Mouse (Mus musculus) midbrain, embryonic 16.5 days (tissue): Measurements from ENCODE around the gene Sh2d3c. TPM values are rescaled to one million over a fixed set of nuclear protein-coding genes. Genes with fewer than 3 reads are reported as not detected.

Experiments used
- ATAC-seq: fragments of 200-750 bp; cut with Nextera tagmentation; 2 replicates; pipeline ENCODE4 v1.8.0; 2017; ENCODE audit warnings: moderate TSS enrichment
- H3K27ac ChIP-seq: fragments of 300-500 bp; sonication (generic); 2 replicates; pipeline ENCODE4 v1.5.1; 2014; ENCODE audit warnings: mild to moderate bottlenecking, low read length, mixed read lengths
- H3K27me3 ChIP-seq: fragments of 300-500 bp; sonication (generic); 2 replicates; pipeline ENCODE4 v1.6.1; 2014; ENCODE audit warnings: low read depth, low read length, mixed read lengths; ENCODE audit not compliant: control insufficient read depth, insufficient read depth
- H3K36me3 ChIP-seq: fragments of 300-500 bp; sonication (generic); 2 replicates; pipeline ENCODE4 v1.6.1; 2014; ENCODE audit warnings: mild to moderate bottlenecking, low read length, moderate library complexity, mixed read lengths; ENCODE audit not compliant: control insufficient read depth, insufficient read depth
- H3K4me1 ChIP-seq: fragments of 300-500 bp; sonication (generic); 2 replicates; pipeline ENCODE4 v1.6.1; 2014; ENCODE audit warnings: mild to moderate bottlenecking, low read length, mixed read lengths; ENCODE audit not compliant: control insufficient read depth, insufficient read depth
- H3K4me2 ChIP-seq: fragments of 300-500 bp; sonication (generic); 2 replicates; pipeline ENCODE4 v1.6.1; 2014; ENCODE audit warnings: mild to moderate bottlenecking, low read length, mixed read lengths
- H3K4me3 ChIP-seq: fragments of 300-500 bp; sonication (generic); 2 replicates; pipeline ENCODE4 v1.5.1; 2014; ENCODE audit warnings: low read depth, mild to moderate bottlenecking, low read length, moderate library complexity, mixed read lengths
- H3K9ac ChIP-seq: fragments of 300-500 bp; sonication (generic); 2 replicates; pipeline ENCODE4 v1.6.1; 2014; ENCODE audit warnings: low read depth, low read length, mixed read lengths
- H3K9me3 ChIP-seq: fragments of 300-500 bp; sonication (generic); replicated peaks from 2 replicates; pipeline ENCODE4 v1.6.1; 2014; ENCODE audit warnings: mild to moderate bottlenecking, low read length, mixed read lengths; ENCODE audit not compliant: control insufficient read depth, poor library complexity, severe bottlenecking
- WGBS: fragments of 180-500 bp; shearing (Covaris S2); extraction: QIAGEN DNeasy Blood & Tissue Kit; methylation state at CpG from one replicate; pipeline ENCODE4 v1.1.7; 2014; 5-methylcytosine and 5-hydroxymethylcytosine counted together
- polyA plus RNA-seq: library from polyadenylated mRNA; unstranded; fragments of >200 nt; fragmentation: Nextera tagmentation; extraction: Ambion mirVana; gene quantifications from 2 replicates; pipeline ENCODE4 v1.2.1, GENCODE M21; 2015

Gene Sh2d3c
- polyA plus RNA-seq, 1 experiment from 2014 or later: 59.3 TPM

DNA sequence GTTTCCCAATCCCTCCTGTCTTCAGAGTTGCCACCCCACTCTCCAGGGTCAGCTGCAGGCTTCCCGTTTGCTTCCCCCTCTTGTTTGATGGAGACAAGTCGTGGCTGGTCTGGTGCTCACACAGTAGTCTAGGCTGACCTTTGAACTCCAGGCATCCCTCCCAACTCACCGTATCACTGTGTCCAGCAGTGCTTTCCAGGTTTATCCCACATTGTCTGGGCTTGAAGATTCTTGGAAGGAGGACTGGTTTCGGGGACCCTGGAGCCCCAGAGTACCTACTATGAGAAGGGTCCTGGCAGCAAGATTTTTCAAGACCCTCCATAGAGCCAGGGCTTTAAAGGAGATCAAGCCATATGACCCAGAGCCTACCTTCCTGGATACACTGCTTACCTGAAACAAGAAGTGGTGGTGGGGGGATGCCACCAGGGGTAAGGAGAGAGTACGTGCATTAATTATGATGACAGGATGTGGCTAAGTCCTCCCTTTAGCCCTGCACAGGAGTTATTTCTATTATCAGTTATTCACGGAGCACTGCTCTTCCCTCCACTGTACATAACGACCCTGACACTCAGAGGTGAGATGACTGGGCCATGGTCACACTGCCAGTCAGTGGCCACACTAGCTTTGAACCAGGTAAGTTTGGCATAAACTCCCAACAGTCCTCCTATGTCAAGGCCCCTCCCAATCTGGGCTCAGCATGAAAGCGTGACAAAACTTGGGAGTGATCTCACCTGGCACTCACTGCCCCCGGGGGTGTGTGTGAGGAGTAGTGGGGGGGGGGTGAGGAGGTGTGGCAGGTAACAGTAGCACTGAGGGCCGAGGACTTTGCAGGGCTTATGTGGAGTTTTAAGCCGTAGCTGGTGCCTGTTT lies 6.5 kb upstream of the Sh2d3c start:
- ATAC-seq: no peak
- Histone ChIP-seq H3K36me3 (peaks cover 10% of the 10 kb centered on the region), H3K27ac (peak overlapping the region; percentile 100), H3K4me1 (peaks cover 18% of the 10 kb centered on the region), H3K9ac (peak overlapping the region; percentile 86), H3K9me3 (no peaks in the 10 kb centered on the region), H3K27me3 (no peaks in the 10 kb centered on the region), H3K4me2 (peak overlapping the region; percentile 99), H3K4me3 (no peak overlapping the region; the same call in 1 of the 2 replicates)
- 64% methylated on average over 11 of the region's 11 CpGs for WGBS

DNA sequence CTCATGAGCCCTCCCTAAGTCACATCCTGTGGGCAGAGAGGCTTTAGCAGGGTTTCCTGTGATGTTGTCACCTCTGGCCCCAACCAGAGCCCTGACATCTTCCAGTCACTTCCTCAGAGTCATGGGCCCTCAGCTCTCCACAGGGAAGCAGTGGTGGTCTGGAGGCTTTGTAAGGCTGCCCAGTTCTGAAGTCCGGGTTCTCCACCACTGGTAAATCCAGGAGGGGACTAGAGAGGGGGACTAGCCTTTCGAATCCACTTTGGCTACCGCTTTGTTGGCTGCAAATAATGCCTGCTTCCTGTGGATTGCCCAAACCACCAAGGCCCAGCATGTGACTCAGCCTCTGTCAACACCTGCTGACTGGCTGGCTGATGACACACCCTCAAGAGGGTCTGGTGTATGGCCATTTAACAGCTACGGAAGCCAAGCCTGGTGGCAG lies 5.8 kb upstream of the Sh2d3c start:
- Histone ChIP-seq H3K36me3 (0 out of 2 replicates have a peak, but pooled peaks cover 3% of the 10 kb centered on the region), H3K4me3 (no peak overlapping the region), H3K27me3 (no peaks in the 10 kb centered on the region), H3K27ac (no peak overlapping the region), H3K4me1 (peaks cover 18% of the 10 kb centered on the region), H3K4me2 (no peak overlapping the region), H3K9me3 (no peaks in the 10 kb centered on the region), H3K9ac (no peak overlapping the region)
- 61% methylated on average over 4 of the region's 4 CpGs for WGBS
- ATAC-seq: no peak

DNA sequence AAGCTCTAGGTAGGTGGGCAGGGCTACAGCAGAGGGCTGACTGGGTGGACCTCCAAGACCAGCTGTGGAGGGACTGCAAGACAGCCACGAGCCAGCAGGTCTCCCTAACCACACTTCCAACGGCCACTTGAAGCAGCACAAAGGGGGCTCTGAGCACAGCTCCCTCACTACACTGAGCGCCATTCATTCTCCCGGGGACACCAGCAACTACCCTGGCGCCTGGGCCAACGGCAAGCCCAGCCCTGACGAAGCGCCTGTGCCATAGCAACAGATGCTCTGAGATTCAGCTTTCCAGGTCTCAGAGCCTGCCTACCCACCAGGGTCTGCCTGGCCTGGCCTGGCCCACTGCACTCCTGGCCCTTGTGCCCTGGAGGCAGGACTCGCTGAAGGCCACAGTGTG lies 2.1 kb upstream of the Sh2d3c start:
- H3K9ac ChIP-seq: no peak overlapping the region
- no peaks in the 10 kb centered on the region for H3K27me3 ChIP-seq
- 44% methylated on average over 9 of the region's 9 CpGs for WGBS
- no peak overlapping the region for H3K27ac ChIP-seq
- H3K4me2 ChIP-seq: no peak overlapping the region
- H3K4me3 ChIP-seq: no peak overlapping the region
- no peaks in the 10 kb centered on the region for H3K9me3 ChIP-seq
- no peak for ATAC-seq
- no peaks in the 10 kb centered on the region for H3K36me3 ChIP-seq
- H3K4me1 ChIP-seq: peaks cover 6% of the 10 kb centered on the region

DNA sequence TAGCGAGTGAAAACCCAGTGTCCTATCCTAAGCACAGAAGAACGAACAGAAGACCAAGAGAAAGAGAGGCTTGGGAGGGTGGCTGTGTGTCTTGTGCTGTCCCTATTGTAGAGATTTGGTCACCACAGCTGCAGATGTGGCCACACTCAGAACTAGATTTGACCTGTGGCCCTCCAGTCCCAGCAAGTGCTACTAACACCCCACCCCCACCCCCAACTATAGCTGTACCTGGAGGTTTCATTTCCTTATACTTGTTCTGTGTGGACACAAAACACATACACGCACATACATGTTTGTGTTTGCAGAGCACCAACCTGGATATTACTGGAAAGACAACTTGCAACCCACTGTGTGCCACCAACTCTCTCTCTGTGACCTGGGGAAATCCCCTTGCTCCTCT lies 802 bp upstream of the Sh2d3c start:
- Histone ChIP-seq H3K9ac (no peak overlapping the region), H3K36me3 (no peaks in the 10 kb centered on the region), H3K9me3 (no peaks in the 10 kb centered on the region), H3K4me2 (no peak overlapping the region), H3K27ac (no peak overlapping the region), H3K4me3 (no peak overlapping the region), H3K4me1 (no peaks in the 10 kb centered on the region), H3K27me3 (no peaks in the 10 kb centered on the region)
- 88% methylated on average over 3 of the region's 3 CpGs for WGBS
- no peak for ATAC-seq

DNA sequence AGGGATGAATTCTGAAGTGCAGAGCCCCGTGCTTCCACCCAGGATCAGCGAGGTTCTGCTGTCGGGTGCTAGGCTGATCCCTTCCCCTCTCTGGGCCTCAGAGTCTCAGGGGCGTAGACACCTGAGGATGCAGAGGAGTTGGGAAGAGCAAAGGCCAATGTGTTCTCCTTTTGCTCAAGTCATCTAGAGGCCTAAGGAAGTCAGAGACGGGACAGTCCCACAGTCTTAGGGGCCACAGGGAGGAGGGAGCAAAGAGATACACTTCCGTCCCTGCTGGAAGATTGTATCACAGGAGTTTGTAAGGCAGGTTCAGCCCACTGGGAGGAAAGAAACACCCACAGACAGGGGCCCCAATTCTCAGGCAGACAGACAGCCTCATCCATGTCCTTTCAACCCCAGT lies 1.2 kb downstream of the Sh2d3c start:
- no peak overlapping the region for H3K9ac ChIP-seq
- whole genome bisulfite sequencing: 59% methylated on average over 6 of the region's 6 CpGs
- H3K4me2 ChIP-seq: no peak overlapping the region
- no peaks in the 10 kb centered on the region for H3K9me3 ChIP-seq
- no peak overlapping the region for H3K27ac ChIP-seq
- ATAC-seq: no peak
- no peaks in the 10 kb centered on the region for H3K27me3 ChIP-seq
- H3K36me3 ChIP-seq: no peaks in the 10 kb centered on the region
- H3K4me3 ChIP-seq: no peak overlapping the region
- 0 out of 2 replicates have a peak, but pooled peaks cover 1% of the 10 kb centered on the region for H3K4me1 ChIP-seq

DNA sequence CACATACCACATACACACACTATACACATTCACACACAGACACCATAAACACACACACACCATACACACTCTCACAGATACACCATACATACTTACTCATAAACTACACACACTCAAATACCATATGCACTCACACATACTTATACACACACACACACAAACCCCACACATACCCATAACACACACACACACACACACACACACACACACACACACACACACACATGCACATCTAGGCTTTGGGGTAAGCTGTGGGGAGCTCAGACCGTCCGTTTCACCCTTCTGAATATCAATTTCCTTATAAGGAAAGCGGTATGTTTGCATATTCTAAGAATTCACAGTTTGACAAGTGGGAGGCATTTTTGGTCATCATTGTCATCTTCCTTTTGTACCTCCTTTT lies 1.7 kb downstream of the Sh2d3c start:
- Histone ChIP-seq H3K9me3 (no peaks in the 10 kb centered on the region), H3K27me3 (no peaks in the 10 kb centered on the region), H3K9ac (no peak overlapping the region), H3K4me2 (no peak overlapping the region), H3K36me3 (no peaks in the 10 kb centered on the region), H3K27ac (no peak overlapping the region), H3K4me3 (no peak overlapping the region), H3K4me1 (0 out of 2 replicates have a peak, but pooled peaks cover 3% of the 10 kb centered on the region)
- WGBS: 66% methylated on average over 3 of the region's 3 CpGs
- no peak for ATAC-seq

DNA sequence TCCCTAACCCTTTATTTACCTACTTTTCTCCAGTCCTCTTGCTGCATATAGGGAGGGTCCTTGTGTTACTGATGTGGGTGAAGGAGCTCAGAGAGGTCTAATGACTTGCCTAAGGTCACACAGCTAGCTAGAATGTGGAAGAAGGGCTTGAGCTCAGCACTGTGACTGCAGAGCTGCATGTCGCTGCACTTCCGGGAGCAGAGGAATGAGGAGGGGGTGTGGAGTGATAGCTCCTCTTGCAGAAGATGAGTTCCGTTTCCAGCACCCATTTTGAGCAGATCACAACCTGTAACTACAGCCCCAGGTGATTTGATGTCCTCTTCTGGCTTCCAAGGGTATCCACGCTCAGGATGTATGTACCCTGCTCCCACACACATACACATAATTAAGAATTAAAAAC lies 3.3 kb downstream of the Sh2d3c start:
- Histone ChIP-seq H3K27me3 (no peaks in the 10 kb centered on the region), H3K36me3 (no peaks in the 10 kb centered on the region)
- WGBS: 74% methylated on average over 4 of the region's 4 CpGs

DNA sequence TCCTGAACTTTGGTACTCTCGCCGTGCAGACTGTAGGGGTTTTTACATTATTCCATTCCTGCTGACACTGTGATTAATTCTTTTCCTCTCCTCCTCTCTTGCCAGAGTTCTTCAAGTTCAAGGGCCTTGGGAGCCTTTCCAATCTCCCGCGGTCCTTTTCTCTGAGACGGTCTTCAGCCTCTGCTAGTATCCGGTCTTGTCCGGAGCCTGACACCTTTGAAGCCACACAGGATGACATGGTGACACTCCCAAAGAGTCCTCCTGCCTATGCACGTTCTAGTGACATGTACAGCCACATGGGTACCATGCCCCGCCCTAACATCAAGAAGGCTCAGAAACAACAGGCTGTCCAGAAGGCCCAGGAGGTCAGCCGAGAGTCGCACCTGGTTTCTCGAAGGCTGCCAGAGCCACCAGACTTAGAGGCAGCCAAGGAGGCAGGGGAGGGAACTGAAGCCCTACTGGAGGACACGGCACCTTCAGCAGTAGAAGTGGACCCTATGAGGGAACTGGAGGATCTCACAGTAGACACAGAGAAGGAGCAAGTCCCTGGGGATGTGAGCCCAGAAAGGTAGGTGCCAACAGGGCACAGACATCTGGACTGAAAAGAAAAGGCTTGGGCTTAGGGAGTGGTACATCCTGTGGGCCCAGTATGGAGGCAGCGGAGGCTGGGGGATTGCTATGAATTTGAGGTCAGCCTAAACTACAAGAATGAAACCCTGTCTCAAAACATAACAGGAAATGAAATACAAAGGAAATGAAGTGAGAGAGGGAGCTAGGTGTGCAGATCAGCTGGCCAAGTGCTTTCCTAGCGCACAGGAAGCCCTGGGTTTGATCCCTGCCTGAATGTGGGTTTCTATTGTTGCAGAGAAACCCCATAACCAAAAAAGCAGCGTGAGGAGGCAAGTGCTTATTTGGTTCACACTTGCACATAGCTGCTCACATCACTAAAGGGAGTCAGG lies 4.3 kb downstream of the Sh2d3c start:
- H3K4me1 ChIP-seq: 0 out of 2 replicates have a peak, but pooled peaks cover 3% of the 10 kb centered on the region
- no peak overlapping the region for H3K27ac ChIP-seq
- no peaks in the 10 kb centered on the region for H3K27me3 ChIP-seq
- no peak for ATAC-seq
- H3K4me3 ChIP-seq: no peak overlapping the region
- H3K9ac ChIP-seq: no peak overlapping the region
- H3K4me2 ChIP-seq: no peak overlapping the region
- H3K9me3 ChIP-seq: no peaks in the 10 kb centered on the region
- no peaks in the 10 kb centered on the region for H3K36me3 ChIP-seq
- 85% methylated on average over 16 of the region's 16 CpGs for WGBS

More for the DNA sequence above, 3.3 kb downstream of the Sh2d3c start:
- Histone ChIP-seq H3K4me1 (0 out of 2 replicates have a peak, but pooled peaks cover 3% of the 10 kb centered on the region), H3K9me3 (no peaks in the 10 kb centered on the region), H3K27ac (no peak overlapping the region), H3K9ac (no peak overlapping the region), H3K4me3 (no peak overlapping the region), H3K4me2 (no peak overlapping the region)
- no peak for ATAC-seq
